ENCODE assay signal across 8 mouse cellular contexts in genomic region chr5:44303886-44304855, GRCm38 (mm10).
DNase-seq lines count a peak whose midpoint lies in the region; ATAC-seq lines count a peak whose summit lies in the region.

No protein-coding gene starts in this region.

- no peaks in the 10 kb centered on the region for H3K27me3 ChIP-seq in midbrain, embryonic 16.5 days (ENCODE audit: control insufficient read depth, insufficient read depth, low read depth, low read length)

- ATAC-seq in midbrain, embryonic 16.5 days = peak; percentile 81

- no peak overlapping the region for H3K4me3 ChIP-seq in midbrain, embryonic 16.5 days (ENCODE audit: low read depth, low read length)

- H3K36me3 ChIP-seq in midbrain, embryonic 16.5 days (ENCODE audit: control insufficient read depth, insufficient read depth, low read length) = no peaks in the 10 kb centered on the region

- intact Hi-C loops in left cerebral cortex, postnatal 4 days (cut with DNase I) = loop anchor here (2.0 to 5.0 kb wide), 2 partner anchors 975 to 1098 kb away; no protein-coding TSS in a partner anchor

- H3K4me2 ChIP-seq in midbrain, embryonic 16.5 days (ENCODE audit: low read length) = peak overlapping the region; percentile 33; the same call in 1 of the 2 replicates

- peak overlapping the region; percentile 65 for H3K27ac ChIP-seq in midbrain, embryonic 16.5 days (ENCODE audit: low read length)

- no peaks in the 10 kb centered on the region for H3K9me3 ChIP-seq in midbrain, embryonic 16.5 days (replicated peaks; ENCODE audit: control insufficient read depth, low read length, poor library complexity, severe bottlenecking)

- H3K4me1 ChIP-seq in midbrain, embryonic 16.5 days (ENCODE audit: control insufficient read depth, insufficient read depth, low read length) = peaks cover 6% of the 10 kb centered on the region

- peak; percentile 10 to 59 for DNase-seq in spleen, postnatal 10 days (ENCODE audit: low spot score in 2 of 2)
- no peak for DNase-seq in spleen, postnatal 36 days (ENCODE audit: low spot score in 2 of 2)
- DNase-seq in cerebellum, adult 8-10 months = peak; percentile 42
- peak; percentile 20 to 91 for DNase-seq in frontal cortex, adult 2 months (ENCODE audit: extremely low spot score in 1 of 2, low spot score in 1 of 2)
- peak; percentile 71 for DNase-seq in kidney, adult 18-20 months
- DNase-seq in left cerebral cortex, postnatal 4 days = peak; percentile 67
- peak; percentile 65 for DNase-seq in telencephalon, adult 2 months (ENCODE audit: low read depth, low spot score)

- 26% methylated on average over 14 of the region's 14 CpGs for WGBS in midbrain, embryonic 16.5 days

- no peak overlapping the region for H3K9ac ChIP-seq in midbrain, embryonic 16.5 days (ENCODE audit: low read depth, low read length)

Comparison
In these comparisons a context has a peak if more than half of its experiments do, and no peak if none do; other contexts are left out.
1. DNase-seq: peak in spleen, postnatal 10 days (2 of 2), cerebellum, adult 8-10 months (single experiment), frontal cortex, adult 2 months (2 of 2), kidney, adult 18-20 months (single experiment), left cerebral cortex, postnatal 4 days (single experiment) and telencephalon, adult 2 months (single experiment); none in spleen, postnatal 36 days (0 of 2).